Mouse (Mus musculus): Measurements from ENCODE around the gene Golgb1.

Golgb1 gene

DNA sequence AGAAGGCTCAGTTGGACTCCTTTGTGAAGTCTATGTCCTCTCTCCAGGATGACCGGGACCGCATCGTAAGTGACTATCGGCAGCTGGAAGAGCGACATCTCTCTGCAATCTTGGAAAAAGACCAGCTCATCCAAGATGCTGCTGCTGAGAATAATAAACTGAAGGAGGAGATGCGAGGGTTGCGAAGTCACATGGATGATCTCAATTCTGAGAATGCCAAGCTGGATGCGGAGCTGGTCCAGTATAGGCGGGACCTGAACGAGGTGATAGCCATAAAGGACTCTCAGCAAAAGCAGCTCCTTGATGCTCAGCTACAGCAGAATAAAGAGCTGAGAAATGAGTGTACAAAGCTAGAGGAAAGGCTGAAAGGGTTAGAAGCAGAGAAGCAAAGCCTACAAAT lies 43.6 kb downstream of the Golgb1 start:
- DNase-seq (ENCODE audit: low spot score in 2 of 2) = no peak

DNA sequence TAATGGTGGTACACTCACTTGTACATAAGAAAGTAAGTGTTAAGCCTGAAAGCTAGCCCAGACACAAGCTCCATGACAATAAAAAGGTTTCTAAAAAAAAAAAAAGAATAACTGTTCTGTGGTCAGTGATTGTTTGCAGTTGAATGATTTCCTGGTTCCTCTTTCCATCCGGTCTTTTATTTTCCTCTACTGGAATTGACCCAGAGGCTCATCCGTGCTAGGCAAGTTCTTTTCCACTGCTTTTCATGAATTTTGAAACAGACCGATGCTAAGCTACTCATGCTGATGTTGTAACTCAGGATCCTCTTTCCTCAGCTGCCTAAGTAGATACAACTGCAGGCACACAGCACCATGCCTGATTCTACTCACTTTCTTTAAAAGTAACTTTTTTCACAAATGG lies 45.5 kb downstream of the Golgb1 start:
- no peak for DNase-seq (ENCODE audit: low spot score in 2 of 2)

DNA sequence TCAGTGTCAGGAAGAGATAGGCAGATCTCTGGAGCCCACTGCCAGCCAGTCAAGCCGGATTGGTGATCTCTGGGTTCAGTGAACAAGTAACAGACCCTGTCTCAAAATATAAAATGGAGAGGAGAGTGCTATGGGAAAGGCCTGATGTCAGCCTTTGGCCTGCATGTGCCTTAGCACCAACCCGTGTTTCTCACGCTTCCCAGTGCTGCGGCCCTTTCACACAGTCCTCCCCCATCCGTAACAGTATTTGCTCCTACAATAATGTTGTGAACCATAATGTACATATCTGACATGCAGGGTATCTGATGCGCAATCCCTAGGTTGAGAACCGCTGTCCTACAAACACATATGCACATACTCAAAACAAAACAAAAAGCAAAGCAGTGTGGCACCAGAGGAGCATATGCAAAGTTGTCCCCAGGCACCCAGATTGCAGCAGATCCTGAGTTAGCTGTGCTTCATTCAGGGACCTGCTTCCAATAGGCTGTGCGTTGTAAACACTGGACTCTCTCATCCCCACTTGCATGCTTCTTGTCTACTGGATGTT lies 46.2 kb downstream of the Golgb1 start:
- no peak for DNase-seq (ENCODE audit: low spot score in 2 of 2)

DNA sequence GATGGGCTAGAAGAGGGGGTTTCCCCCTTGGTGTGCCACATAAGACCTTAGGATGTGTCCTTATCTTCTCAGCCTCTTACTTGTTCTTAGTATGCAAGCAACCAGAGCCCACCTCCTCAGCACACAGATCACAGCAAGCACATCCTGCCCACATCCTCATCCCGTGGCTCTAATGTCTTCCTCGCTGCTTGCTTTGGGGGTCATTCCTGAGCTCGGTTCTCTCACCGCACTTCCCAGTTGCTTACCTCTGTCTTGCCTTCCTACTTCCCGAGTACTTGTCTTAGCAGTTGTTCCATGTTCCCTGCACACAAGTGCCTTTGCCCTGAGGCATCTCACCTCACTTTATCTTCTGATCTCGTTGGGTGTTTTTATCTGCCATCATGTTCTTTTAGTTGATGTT lies 47.0 kb downstream of the Golgb1 start:
- DNase-seq (ENCODE audit: low spot score in 2 of 2) = no peak

DNA sequence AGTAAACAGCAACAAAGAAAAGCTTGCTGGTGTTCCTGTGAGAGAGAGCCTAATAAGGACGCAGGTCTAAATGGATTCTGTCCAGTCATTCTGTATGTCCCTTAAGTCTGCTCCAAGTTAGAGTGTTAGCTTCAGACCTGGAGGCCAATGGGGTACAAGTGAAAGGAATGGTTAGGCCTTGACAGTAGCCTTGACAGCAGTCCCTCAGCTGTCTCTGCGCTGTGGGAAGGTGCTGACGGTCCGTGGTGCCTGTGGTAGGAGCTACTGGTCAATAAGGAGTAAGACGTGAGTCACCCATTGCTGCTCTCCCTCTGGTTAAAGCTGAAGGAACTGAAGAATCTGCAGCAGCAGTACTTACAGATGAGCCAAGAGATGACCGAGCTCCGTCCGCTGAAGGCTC lies 49.4 kb downstream of the Golgb1 start:
- DNase-seq (ENCODE audit: low spot score in 2 of 2) = no peak

DNA sequence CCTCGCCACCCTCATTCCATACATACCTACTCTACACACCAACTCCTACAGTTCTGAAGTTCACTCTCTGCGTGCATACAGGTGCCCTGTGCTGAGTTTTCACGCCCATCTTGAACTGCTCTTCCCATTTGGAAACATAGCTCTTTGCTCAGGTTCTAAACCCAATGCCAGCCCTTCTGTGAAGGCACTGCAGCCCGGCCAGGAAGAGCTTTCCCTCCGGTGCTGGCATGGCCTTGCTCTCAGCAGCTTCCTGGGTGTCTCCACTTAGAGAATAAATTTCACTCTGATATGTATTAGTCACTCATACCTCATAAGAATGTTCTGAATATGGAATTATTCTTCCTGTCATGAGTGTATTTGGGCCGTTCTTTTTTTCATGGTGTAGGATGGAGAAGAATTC lies 50.4 kb downstream of the Golgb1 start:
- no peak for DNase-seq (ENCODE audit: low spot score in 2 of 2)

DNA sequence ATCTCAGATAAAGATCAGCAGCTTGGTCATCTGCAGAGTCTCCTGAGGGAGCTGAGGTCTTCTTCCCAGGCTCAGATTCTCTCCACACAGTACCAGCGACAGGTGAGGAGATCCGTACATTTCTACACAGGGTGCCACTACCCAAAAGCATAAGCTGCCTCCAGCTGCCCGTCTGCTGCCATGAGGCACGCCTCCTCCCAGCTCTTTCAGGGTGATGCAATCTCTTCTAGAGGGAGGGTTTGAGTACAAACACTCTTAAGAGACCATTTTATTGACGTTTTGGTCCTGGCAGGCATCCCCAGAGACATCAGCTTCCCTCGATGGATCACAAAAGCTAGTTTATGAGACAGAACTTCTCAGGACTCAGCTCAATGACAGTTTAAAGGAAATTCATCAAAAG lies 50.9 kb downstream of the Golgb1 start:
- DNase-seq (ENCODE audit: low spot score in 2 of 2) = no peak

DNA sequence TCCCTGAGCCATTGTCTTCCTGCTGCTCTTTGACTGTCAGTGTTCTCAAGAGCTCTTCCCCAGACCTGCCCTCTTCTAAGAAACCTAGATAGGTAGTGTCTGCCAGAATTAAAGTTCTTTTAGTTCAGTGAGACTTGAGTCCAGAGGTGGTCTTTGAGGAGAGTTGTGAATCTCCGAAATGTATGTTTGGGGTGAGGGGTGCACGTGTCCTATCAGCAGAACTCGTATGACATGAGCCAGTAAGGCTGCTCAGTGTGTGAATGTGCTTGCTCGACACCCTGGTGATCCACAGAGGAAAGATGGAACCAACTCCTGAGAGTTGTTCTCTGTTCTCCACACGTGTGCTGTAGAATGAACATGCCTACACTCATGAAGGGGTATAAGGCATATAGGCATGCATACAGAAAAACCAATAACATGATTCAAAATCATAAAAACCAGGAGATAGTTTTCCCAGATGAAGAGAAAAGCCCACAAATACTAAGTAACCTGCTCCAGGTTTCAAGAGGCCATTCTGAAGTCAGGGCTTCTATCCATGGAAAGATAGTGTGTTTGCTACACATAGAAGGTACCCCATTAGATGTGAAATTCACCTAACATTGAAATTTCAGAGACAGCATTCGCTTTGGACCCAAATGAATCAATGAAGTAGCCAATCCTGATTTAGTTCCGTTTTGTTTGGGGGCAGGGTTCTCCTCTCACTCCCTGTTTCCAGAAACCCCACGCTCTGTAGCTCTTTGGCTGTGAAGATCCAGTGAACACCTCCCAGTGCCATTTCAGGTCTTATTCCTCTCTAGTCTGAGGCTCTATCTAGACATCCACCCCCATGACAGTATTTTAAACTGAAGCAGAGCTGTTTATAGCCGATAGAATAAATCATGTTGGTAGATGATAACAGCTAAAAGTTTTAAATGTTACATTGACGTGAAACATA lies 51.8 kb downstream of the Golgb1 start:
- no peak for DNase-seq (ENCODE audit: low spot score in 2 of 2)

DNA sequence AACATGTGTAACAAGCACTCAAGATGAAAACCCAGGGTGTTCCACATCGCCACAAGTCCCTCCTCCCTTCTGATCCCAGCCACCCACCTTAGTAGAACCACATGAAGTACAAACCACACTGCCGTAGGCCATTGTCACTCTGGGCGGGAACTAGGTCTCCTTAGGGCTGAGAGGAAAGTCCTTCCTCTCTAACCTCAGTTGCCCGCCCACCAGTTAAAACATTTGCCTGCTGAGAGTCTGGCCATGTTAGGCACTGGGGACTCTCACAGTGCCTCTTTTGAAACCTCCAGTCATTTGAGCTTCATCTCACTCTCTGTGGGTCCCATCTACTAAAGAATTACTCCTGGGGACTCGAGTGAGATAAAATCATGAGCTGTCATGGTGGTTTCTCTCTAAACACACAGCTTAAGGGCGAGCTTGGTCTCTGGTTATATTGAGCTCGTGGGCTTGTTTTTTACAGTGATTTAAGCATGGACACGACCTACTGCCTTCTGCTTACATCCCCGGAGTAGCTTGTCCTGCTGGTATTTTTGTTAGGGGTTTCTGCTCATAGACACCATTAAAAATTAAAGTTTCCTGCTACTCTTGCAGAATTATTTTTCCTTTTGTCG lies 52.7 kb downstream of the Golgb1 start:
- DNase-seq (ENCODE audit: low spot score in 2 of 2) = no peak

DNA sequence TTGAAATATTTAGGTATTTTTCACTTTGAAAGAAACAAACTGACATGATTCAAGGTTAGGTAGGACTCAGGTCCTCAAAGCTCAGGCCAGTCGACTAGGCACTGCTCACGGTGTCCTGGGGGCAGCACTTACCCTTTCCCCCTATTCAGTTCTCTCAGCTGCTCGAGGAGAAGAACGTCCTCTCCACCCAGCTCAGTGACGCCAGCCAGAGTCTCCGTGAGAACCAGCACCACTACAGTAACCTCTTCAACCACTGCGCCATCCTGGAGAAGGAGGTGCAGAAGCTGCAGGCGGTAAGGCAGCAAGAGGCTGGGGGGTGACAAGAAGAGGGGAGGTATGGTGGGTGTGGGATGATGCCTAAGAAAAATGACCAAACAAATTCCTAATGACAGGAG lies 53.2 kb downstream of the Golgb1 start:
- no peak for DNase-seq (ENCODE audit: low spot score in 2 of 2)

DNA sequence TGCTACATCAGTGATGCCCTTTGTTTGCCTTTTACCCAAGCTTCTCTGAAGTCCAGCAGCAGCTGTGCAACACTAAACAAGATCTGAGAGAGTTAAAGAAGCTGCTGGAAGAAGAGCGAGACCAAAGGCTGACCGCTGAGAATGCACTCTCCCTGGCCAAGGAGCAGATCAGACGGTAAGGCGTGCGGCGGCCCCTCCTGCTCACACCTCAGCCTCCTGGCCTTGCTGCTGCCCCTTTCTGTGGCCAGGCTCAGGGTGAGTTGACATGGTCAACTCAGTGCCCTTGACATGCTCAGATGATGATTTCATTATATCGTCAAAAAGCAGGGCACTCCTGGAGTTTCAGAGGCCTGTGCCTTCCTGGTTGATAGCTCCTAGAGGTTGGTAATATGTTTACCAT lies 54.3 kb downstream of the Golgb1 start:
- DNase-seq (ENCODE audit: low spot score in 2 of 2) = no peak

DNA sequence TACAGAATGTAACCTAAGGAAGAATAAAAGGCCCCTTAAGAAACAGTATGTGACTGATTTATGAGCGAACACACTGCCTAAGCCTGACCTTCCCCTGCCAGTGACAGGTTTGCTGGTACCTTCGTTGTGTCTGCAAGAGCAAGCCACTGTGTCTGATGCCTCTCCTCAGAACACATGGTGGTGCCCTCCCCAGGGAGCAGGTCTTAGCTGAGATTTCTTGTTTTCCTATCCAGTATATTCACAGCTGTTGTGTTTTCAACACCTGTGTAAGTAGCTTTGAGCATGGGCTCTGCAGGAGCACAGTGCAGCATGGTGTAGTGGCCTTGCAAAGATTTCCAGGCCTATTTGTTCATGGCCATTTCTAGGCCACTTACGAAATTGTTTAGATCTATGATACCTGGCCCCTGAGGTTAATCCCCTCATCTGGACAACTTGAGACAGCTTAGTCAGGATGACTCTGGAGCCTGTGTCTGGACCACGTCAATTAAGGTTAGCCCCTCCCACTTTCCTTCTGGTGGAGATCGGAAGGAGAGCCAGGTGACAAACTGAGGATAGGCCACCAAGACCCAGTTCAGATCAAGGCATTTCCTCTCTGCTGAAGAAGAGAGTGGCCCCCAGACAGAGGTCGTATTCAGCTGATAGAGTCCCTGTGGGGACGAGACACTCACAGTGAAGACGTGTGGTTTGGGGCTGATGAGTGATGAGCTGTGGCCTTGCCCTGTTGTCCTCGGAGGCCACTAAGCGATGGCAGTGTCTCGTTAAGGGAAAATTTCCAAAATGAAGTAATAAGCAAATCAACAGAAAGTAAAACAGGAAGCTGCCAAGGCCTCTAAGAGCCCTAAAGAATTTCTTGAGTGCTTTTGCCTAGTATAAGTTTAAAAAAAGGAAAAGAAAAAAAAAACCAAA lies 55.5 kb downstream of the Golgb1 start:
- no peak for DNase-seq (ENCODE audit: low spot score in 2 of 2)

DNA sequence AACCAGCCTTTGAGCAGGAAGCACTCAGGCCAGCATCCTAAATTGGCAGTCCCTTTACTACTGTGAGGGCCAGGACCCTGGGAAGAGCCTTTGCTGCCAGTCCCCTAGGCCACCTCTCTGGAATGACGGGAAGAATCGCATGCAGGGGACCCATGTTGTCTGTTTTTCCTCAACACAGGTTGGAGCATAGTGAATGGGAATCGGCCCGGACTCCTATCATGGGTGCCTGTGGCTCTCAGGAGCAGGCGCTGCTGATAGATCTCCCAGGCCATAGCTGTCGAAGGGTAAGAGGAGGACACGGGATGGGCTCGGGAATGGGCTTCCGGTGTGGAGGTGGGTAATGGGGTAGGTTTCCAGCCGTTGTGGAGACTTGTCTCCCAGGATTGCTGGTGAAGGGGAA lies 56.4 kb downstream of the Golgb1 start:
- DNase-seq (ENCODE audit: low spot score in 2 of 2) = no peak

DNA sequence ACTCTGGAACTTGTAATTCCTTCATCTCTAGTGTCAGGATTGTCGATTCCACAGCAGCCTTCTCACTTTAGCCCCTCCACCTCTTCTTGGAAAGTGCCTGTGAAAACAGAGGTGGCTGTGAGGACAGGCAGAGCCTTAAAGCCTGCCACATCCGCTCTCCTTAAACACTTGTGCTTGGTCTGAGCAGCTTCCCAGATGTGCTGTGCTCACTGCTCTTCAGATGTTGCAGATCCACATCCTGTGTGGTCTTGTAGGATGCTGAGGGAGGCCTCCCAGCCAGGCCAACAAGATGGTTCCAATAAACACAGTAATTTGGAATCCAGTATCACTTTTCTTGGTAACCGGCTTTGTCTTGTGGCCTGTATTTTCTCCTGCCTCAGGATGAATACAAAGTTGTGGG lies 57.0 kb downstream of the Golgb1 start:
- DNase-seq (ENCODE audit: low spot score in 2 of 2) = no peak

DNA sequence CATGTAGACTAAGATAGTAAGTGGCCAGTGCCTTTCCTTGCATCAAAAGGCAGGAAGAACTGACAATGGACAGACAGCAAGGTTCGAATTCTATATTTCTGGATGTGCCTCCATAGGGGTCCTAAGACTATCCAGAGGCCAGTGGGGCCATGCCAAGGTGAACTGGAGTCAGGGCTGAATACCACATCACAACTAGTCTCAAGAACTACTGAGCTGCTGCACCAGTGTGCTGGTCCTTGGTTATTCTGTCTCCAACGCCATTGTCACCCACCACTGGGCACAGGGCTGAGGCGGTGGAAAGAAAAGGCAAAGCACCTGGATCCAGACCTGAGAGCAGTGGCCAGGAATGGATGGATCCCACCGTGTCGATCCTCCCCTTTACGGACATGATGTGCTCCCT lies 57.6 kb downstream of the Golgb1 start:
- no peak for DNase-seq (ENCODE audit: low spot score in 2 of 2)

DNA sequence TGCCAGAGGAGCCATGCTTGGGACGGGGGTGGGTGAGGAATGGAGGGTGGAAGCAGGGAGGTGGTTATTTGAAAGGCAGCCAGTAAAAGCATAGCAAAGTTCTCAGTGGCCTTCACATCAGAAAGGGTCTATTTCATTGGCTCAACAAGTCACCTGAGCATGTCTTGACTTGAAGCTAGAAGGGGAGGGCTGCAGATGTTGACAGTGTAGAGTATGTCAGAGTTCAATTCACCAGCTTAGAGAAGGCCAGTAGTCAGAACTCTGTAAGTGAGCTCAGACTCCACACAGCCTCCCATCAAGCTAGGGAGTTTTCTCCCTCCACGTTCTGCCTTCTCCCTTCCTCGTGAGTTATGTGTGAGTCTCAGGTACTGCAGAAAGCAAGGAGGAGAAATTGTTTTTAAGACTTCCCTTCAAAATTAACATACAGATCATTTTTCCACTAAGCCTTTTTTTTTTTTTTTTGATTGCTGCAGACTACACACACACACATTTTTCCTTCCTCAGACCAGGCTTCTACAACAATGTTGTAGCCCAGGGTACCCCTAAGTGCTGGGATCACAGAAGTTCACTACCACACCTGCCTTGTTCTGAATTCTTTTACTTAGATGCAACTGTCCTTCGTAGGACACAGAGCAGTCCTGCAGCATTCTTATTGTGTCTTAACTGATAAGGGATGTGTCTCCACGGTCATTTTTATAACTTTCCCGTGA lies 59.3 kb downstream of the Golgb1 start:
- DNase-seq (ENCODE audit: low spot score in 2 of 2) = no peak

DNA sequence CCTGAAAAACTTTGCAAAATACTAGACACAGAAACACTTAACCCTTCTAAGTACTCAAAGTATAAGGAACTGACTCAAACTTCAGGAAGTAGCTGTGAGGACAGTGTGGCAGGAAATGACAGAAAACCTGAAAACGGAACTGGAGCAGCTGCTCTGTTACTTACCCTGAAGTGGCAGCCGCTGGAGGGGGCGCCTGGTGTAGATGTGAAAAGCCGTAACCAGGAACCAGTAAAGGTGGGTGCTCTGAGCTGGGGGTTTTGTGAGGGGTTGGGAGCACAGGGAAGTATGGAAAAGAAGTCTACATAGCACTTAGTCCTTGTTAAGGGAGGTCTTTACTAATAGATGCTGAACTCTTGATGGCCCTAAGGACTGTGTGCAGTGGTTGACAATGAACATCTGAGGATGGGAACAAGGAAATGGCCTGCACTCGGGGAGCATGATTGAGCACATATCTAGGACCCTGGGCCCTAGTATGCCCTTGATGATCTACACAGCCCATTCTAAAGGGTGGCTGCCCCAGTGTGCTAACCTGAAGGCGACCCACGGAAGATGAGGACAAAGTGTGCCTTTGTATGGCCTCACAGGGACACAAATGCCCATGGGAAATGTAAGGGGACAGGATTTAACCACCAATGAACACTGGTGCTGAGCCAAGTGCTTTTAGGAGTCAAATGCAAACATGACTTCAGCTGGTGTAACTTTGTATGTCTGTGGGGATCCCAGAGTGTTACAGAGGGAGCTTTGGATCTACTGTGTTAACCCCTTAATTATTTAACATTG lies 60.1 kb downstream of the Golgb1 start, which contains the start of gene Hcls1:
TSS of gene Hcls1 (plus strand) at position 143 of the 780 bp plus-strand sequence.
- no peak for DNase-seq (ENCODE audit: low spot score in 2 of 2)

DNA sequence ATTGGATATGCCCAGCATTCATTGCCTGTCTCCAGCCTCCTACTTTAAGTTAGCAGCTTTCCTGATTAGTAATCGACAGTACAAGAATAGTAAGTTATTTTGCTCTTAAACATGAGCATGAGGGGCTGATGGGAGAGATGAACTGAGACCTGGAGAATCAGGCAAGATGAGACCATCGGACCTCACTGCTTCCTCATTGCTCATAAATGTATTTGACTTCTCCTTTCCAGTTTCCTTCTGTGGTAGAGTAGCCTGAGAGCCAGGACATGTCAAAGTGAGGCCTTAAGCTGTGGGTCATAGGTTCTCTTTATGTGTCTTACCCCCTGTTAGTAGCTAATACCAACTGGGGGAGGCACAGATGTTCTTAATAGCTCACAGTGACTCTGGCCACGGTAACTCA lies 60.9 kb downstream of the Golgb1 start:
- no peak for DNase-seq (ENCODE audit: low spot score in 2 of 2)

DNA sequence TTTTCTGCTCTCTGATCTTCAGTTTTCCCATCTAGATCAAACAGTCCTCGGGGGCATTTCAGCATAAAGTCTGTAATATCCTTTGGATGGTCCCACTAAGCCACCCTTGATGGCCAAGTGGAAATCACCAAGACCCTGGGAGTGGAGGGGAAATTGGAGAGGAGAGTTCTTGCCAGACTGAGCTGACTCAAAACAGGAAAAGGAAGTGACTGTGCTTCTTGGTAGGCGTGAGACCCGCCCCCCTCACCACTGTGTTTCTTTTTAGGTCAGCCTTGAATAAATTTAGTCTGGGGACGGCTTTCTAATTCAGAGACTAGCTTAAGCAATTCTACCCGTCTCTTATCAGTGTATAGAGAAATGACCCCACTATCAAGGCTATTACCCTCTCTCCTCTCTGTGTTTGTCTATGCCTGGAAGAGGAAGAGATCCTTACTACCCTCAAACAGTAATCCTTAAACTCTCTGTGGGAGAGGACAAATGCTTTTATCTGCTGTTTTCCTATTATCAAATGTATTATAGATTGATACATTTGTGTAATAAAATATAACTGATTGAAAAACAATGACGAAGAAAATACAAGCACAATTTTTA lies 66.3 kb downstream of the Golgb1 start:
- no peak for DNase-seq (ENCODE audit: low spot score in 2 of 2)

DNA sequence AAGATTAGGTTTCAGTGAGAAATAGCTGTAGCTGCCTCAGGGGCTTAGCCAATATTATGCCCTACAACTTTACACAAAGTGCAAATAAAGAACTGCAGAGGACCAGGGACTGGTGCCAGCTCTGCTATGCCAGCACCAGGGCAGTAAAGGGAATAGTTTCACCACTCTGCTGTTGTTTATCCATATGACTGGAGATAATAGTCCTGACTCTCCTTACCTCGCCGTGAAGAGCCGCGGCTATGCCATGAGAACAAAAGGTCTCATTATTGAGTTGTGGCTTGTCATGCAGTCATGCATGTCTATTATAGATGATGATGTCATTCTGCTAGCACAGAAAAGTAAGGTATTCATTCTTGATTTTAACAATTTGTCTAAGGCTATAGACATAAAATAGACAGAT lies 67.0 kb downstream of the Golgb1 start:
- DNase-seq (ENCODE audit: low spot score in 2 of 2) = no peak
